Mouse (Mus musculus) activated CD4-positive, CD25-positive, alpha-beta regulatory T cell, adult 4 months (primary cell): ENCODE data around the gene Srm. TPM values are rescaled to one million over a fixed set of nuclear protein-coding genes. Genes with fewer than 3 reads are reported as not detected.

Source experiments
- ATAC-seq: one replicate; pipeline ENCODE4 v1.8.0; 2017
- polyA plus RNA-seq, 2 experiments: library from polyadenylated mRNA; unstranded; fragments of 100-300 nt; shearing (Covaris generic); gene quantifications; one replicate each; pipeline ENCODE4 v1.2.1; 2017

The Srm gene
- polyA plus RNA-seq, 2 experiments from 2014 or later, result 7.9 to 9.9 TPM

DNA sequence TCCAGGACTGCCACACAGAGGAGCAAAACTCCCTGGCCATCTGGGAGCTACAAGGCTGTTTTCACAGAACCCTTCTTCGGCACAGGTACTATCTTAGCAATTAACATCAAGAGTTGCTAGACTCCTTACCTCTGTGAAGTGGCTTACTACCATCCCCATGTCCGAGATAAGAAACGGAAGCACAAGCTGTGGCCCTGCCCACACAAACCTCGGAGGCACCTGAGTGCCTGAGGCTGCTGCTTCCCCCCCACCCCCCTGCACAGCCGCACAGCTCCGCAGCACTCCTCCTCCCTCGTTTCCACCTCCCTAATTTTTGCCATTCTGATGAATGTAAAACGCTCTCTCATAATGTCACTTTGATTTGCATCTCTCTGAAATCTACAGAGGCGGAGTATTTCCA, 47.0 kb downstream of the Srm start:
- ATAC-seq, result no peak

DNA sequence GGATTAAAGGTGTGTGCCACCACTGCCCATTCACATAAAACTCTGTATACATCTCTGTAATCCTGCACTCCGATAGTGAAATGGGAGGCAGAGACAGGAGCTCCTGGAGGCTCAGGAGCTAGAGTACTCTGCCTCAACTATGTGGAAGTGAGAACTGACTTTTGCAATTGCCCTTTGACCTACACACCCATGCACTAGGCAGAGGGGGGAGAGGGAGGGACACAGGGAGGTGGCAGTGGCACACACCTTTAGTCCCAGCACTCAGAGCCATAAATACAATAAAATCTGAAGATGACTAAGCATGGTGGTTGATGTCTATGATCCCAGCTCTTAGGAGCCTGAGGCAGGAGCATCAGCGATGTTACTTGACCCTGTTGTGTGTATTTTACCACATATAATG, 48.2 kb downstream of the Srm start:
- ATAC-seq, result no peak

DNA sequence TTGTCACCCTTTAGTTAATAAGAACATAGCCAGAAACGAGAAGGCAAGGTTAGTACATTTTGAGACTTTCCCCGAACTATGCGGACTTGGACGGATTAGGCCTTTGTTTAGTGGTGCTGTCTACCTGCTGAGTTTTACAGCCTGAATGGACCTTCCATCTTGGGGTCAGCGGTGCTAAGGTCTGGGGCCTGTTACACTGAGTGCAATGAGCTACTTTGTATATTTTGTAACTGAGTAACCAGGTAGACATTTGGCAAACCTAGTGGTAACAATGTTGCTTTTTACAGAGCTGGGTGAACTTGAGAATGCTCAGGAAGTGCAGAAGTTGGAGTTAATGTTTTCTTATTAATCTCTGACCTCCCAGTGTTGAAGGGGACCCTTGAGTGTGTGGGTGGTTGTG, 49.8 kb downstream of the Srm start:
- no peak for ATAC-seq

DNA sequence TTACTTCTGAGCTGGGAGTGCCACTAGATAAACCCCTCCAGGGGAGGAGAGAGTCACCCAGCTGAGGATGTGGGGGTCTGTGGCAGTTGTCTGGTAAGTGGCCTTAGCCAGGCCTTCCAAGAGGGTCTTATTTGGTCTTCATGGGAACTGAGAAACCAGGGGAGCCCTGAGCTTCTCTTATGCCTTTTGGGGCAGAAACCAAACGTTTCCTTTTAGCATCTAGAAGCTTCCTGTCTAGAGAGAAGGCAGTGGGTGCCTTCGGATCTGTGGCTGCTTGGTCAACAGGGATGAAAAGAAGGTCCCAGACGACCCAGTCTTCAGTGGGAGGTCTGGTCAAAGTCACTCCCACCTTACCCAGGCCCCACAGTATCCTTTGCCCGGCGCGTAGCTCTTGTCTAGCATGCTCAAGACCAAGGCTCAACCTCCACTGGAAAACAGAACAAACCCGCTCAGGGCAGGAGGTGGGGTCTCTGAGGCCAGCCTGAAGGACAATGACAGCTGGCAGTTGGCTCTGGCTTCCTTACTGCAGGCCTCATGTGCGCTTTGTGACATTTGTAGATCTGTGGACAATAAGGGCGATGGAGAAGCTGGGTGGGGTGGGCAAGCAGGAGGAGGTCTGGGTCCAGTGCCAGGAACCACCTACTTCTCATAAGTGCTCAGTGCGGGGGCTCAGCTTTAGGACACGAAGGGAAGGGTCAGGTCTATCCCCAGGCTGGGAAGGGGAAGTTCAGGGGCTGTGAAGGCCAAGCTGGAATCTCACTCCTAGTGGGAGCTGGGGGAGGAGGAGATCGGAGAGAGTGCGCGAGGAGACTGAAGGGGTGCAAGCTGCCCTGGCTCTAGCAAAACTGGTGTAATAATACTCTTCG, 52.2 kb downstream of the Srm start, which contains the start of gene Gm572:
Gene Gm572, plus strand, starts transcription at position 27 of the 866 bp plus-strand sequence.
- peak; percentile 70 for ATAC-seq

DNA sequence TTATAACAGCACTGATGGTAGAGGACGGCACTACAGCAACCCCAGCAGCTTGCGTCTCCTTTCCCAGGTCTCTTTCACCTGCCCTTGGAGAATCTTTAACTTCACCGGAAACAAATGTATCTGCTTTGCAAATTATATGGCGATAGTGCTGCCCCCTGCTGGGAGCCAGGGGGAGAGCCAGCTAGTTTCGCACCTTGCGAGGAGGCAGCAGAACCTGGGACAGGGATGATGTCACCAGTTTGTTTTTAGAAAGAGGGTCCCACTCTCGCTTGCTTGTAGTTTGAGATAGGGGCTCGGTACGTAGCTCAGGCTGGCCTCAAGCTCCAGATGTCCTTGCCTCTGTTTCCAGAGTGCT, 52.8 kb downstream of the Srm start:
- ATAC-seq, result peak; percentile 79

Other genes with a start within 250 kb of the Srm start
- 1 to 10 TPM; 7.4 to 8.4 TPM for gene Ubiad1, start 146.7 kb upstream of the Srm start, polyA plus RNA-seq
- 10 to 100 TPM; 11.3 to 11.5 TPM for gene Mtor, start 142.9 kb upstream of the Srm start, polyA plus RNA-seq
- under 1 TPM in 1 of 2 experiments, not detected in 1; 0.20 TPM for gene Angptl7, start 91.0 kb upstream of the Srm start, polyA plus RNA-seq
- gene Exosc10, start 33.1 kb upstream of the Srm start, polyA plus RNA-seq, result 10 to 100 TPM; 65.2 to 88.1 TPM
- gene Masp2, start 11.1 kb downstream of the Srm start, polyA plus RNA-seq, result not detected
- gene Tardbp, start 35.5 kb downstream of the Srm start, polyA plus RNA-seq, result 100 to 1,000 TPM; 149 to 181 TPM
- gene Gm572, start 51.8 kb downstream of the Srm start, polyA plus RNA-seq, result not detected
- under 1 TPM; 0.56 to 0.75 TPM for gene Casz1, start 212.9 kb downstream of the Srm start, polyA plus RNA-seq